Mouse (Mus musculus): Measurements from ENCODE around the gene Map2k2. TPM values are rescaled to one million over a fixed set of nuclear protein-coding genes. Genes with fewer than 3 reads are reported as not detected.

The Map2k2 gene
- polyA plus RNA-seq, 1 experiment from 2014 or later = 165 TPM

DNA sequence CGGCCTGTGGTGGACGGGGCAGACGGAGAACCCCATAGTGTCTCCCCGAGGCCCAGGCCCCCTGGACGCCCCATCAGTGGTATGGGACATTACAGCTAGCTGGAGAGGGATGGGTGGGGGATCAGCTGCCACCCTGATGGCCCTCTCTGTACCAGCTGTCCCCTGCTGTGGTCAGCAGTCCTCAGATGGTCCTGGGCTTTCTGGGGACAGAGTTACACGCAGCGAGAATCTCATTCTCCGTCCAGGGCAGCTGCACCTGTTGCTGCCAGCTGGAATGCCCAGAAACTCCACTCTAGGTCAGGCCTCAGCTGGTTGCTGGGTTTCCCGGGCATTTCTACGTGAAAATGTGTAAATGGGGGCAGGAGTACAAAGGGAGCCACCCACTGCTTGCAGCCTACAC, 13.9 kb downstream of the Map2k2 start:
- no peak overlapping the region for H3K27ac ChIP-seq
- H3K4me3 ChIP-seq = no peak overlapping the region
- no peaks in the 10 kb centered on the region for H3K9me3 ChIP-seq
- peaks cover 96% of the 10 kb centered on the region for H3K36me3 ChIP-seq
- H3K9ac ChIP-seq = no peak overlapping the region
- H3K27me3 ChIP-seq = no peaks in the 10 kb centered on the region
- H3K4me1 ChIP-seq = no peaks in the 10 kb centered on the region
- ATAC-seq (ENCODE audit: insufficient number of reproducible peaks, low FRiP score, low TSS enrichment, low read depth) = no peak
- H3K4me2 ChIP-seq = no peak overlapping the region
- WGBS = 89% methylated on average over 10 of the region's 10 CpGs

DNA sequence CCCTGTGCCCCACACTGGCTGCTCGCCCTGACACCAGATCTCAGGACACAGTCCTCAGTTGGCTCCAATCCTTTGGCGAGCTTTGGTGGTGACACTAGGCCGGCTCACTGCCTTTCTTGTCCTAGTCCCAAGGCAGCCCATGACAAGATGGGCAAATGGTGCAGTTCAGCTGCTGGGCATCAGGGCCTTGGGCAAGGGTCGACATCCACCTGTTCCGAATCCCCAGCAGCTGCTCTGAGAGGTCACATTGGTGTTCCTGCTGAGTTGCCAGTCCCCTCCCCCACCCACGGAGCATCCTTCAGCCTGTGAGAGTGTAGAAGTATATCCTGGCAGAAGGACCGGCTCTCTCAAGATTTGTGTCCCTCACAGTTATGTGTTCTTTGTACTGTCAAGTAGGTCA, 14.9 kb downstream of the Map2k2 start:
- Histone ChIP-seq H3K27me3 (no peaks in the 10 kb centered on the region), H3K4me2 (no peak overlapping the region), H3K9me3 (no peaks in the 10 kb centered on the region), H3K36me3 (peaks cover 89% of the 10 kb centered on the region), H3K4me3 (no peak overlapping the region), H3K27ac (no peak overlapping the region), H3K9ac (no peak overlapping the region), H3K4me1 (no peaks in the 10 kb centered on the region)
- WGBS = 84% methylated on average over 7 of the region's 7 CpGs
- ATAC-seq (ENCODE audit: insufficient number of reproducible peaks, low FRiP score, low TSS enrichment, low read depth) = no peak

DNA sequence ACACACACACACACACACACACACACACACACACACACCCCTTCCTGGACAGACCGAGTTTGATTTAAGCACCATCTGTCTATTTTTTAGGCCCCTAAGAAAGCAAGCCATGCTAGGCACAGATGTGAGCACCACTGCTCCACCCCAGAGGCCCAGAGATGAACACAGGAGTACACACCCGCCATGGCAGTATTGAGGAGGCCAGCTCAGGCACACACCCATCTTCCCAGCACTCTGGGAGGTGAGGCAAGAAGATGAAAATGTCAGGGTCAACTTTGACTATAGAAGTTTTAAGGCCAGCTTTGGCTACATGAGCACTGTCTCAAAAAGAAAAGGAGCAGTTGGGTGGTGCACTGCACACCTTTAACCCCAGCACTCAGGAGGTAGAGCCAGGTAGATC, 17.2 kb downstream of the Map2k2 start:
- no peak for ATAC-seq (ENCODE audit: insufficient number of reproducible peaks, low FRiP score, low TSS enrichment, low read depth)
- Histone ChIP-seq H3K4me1 (0 out of 2 replicates have a peak, but pooled peaks cover 4% of the 10 kb centered on the region), H3K4me3 (no peak overlapping the region), H3K9me3 (no peaks in the 10 kb centered on the region), H3K27ac (no peak overlapping the region), H3K9ac (no peak overlapping the region), H3K27me3 (no peaks in the 10 kb centered on the region), H3K4me2 (no peak overlapping the region), H3K36me3 (peaks cover 70% of the 10 kb centered on the region)
- 69% methylated on average over 2 of the region's 2 CpGs for WGBS

DNA sequence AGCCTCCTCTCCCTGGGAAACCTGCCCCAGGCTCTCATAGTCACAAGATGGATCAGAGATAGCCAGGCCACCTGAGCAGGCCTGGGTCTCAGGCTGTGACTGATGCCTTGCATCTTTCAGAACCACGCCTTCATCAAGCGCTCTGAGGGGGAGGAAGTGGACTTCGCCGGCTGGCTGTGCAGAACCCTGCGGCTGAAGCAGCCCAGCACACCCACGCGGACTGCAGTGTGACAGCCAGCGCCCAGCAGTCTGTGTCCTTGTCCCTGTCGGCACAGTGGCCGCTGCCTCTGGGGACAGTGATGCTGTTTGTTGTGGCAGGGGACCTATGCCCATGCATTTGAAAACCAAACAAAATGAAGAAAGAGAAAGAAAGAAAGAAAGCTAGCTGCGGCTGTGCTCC, 17.8 kb downstream of the Map2k2 start:
- no peaks in the 10 kb centered on the region for H3K9me3 ChIP-seq
- no peak overlapping the region for H3K9ac ChIP-seq
- H3K27ac ChIP-seq = no peak overlapping the region
- H3K4me3 ChIP-seq = no peak overlapping the region
- H3K36me3 ChIP-seq = peaks cover 65% of the 10 kb centered on the region
- WGBS = 85% methylated on average over 11 of the region's 11 CpGs
- ATAC-seq (ENCODE audit: insufficient number of reproducible peaks, low FRiP score, low TSS enrichment, low read depth) = no peak
- no peak overlapping the region for H3K4me2 ChIP-seq
- H3K27me3 ChIP-seq = no peaks in the 10 kb centered on the region; the same call in 1 of the 2 replicates
- peaks cover 11% of the 10 kb centered on the region for H3K4me1 ChIP-seq

DNA sequence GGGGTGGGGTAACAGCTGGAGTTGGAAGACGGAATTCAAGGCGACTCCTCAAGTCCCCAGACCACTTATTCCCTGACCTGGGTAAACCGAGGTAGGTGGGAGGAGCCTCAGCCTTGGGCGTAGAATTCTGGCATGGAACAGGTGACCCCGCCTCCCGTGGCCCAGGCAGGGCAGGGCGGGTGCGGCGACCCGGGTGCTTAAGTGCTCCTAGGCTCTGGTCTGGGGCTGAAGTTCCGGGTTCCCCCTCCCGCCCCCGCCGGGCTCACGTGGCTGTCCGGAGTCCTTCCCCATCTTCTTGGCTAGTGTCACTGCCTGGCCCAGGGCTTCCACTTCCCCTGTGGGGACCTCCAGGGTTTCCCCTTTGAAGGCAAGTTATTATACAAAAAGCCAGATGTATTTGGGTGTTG, 28.5 kb downstream of the Map2k2 start:
- no peaks in the 10 kb centered on the region for H3K9me3 ChIP-seq
- peaks cover 24% of the 10 kb centered on the region for H3K27me3 ChIP-seq
- H3K9ac ChIP-seq = no peak overlapping the region
- no peak overlapping the region for H3K4me3 ChIP-seq
- no peak for ATAC-seq (ENCODE audit: insufficient number of reproducible peaks, low FRiP score, low TSS enrichment, low read depth)
- 2% methylated on average over 16 of the region's 16 CpGs for WGBS
- H3K27ac ChIP-seq = no peak overlapping the region
- H3K4me1 ChIP-seq = peaks cover 45% of the 10 kb centered on the region
- H3K4me2 ChIP-seq = no peak overlapping the region; the same call in 1 of the 2 replicates
- H3K36me3 ChIP-seq = no peaks in the 10 kb centered on the region

DNA sequence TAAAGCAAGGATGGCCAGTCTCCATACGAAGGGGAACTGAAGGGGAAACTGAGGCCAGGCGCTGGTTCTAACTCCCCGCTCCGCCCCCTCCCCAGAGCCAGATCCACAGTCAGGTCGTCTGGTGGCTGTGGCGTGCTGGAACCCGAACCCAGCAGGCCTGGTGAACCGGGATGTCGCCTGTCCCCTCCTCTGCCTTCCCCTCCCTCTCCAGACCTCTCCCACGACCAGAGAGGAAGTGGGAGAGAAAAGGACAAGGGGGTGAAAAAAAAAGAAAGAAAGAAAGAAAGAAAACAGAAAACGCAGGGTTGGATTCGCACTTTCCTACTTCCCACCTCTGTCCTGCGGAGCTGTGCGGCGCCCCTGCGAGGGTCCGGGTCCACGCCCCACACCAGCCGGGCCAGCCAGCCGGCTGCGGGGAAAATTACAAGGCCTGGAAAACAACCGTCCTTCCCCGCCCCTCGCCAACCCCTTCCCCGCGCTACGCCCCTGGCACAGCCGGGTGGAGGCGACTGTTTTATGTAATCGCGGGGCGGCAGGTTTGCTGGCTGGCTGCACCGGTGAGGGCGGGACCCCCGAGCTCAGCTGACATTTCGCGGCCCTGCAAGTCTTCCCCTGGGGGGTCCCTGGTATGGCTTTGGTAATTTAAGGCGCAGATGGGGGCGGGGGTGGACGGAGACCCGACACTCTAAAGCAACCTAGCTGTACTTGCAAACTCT, 29.4 kb downstream of the Map2k2 start, which contains the start of gene Zbtb7a:
TSS of gene Zbtb7a (plus strand) at position 255 of the 716 bp plus-strand sequence.
- H3K27me3 ChIP-seq = peaks cover 24% of the 10 kb centered on the region
- H3K36me3 ChIP-seq = no peaks in the 10 kb centered on the region
- peak within 1 kb of the TSS; percentile 95 for H3K4me2 ChIP-seq
- ATAC-seq (ENCODE audit: insufficient number of reproducible peaks, low FRiP score, low TSS enrichment, low read depth) = no peak
- 4% methylated on average over 40 of the region's 41 CpGs for WGBS
- H3K4me3 ChIP-seq = peak within 1 kb of the TSS; percentile 94
- H3K27ac ChIP-seq = peak within 1 kb of the TSS; percentile 99
- peak within 1 kb of the TSS; percentile 91 for H3K9ac ChIP-seq
- no peaks in the 10 kb centered on the region for H3K9me3 ChIP-seq
- peaks cover 45% of the 10 kb centered on the region for H3K4me1 ChIP-seq

DNA sequence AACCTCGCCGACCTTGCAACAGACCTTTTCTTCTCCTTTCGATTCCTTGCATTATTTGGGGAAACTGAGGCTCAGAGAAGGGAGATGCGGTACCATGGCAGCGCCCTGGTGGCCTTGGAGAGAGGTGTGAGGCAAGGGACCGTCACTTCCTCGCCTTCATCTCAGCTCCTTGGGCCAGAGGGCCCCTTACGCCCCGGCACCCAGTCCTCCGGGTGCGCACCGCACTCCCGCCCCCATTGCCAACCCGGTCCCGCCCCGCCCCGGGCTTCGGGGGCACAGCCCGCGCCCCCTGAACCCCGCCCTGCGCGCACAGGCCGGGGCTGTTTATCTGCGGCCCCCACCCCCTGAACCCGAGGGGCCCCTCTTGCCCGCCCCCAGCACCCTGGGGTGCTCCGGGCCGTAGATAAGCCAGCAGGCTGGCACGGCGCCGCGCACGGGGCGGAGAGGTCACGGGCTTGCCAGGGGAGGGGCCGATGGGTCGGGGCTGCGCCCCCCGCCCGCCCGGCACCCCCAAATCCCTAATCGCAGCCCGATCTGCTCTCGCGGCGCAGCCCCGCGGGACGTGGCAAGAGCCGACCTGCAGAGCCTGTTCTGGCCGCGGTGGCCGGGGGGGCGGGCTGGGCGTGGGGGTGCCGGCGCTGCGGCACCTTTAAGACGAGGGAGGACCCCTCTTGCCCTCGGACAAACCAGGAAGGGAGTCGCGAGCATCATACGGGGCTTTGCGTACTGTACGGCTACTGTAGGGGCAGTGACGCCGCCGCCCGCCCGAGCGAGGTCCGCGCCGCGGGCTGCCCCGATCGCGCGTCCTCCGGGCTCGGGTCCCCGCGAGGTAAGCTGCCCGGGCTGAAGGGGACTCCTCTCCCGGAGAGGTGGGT, 30.4 kb downstream of the Map2k2 start:
- Histone ChIP-seq H3K4me3 (peak overlapping the region; percentile 94), H3K9ac (peak overlapping the region; percentile 91), H3K4me2 (peak overlapping the region; percentile 95), H3K4me1 (peaks cover 53% of the 10 kb centered on the region), H3K27me3 (peaks cover 24% of the 10 kb centered on the region), H3K9me3 (no peaks in the 10 kb centered on the region), H3K36me3 (no peaks in the 10 kb centered on the region), H3K27ac (peak overlapping the region; percentile 99)
- under 1% methylated on average over 81 of the region's 86 CpGs for WGBS
- no peak for ATAC-seq (ENCODE audit: insufficient number of reproducible peaks, low FRiP score, low TSS enrichment, low read depth)

DNA sequence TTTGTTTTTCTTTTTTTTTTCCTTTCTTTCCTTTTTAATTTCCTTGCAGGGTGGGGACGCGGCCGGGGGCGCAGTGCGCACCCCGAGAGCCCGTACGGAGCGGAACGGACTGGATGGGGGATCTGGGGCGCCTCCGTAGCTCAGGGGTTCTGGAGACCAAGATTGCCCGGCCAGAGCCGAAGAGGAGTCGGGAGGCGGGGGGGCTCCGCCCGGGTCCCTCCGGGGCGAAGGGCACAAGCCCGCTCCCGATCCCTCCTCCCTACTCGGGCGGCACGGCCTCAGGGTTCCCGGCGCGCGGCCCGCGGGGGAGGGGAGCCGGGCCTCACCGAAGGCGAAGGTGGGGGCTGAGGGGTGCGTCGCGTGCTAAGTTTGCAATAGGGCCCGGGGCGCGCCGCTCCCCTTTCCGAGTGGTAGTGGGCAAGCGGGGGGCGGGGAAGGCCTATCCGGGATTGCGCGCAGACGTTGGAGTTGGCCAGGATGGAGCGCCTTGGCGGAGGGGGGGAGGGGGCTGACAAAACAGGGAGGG, 31.1 kb downstream of the Map2k2 start:
- H3K27me3 ChIP-seq = peaks cover 24% of the 10 kb centered on the region
- peak overlapping the region; percentile 94 for H3K4me3 ChIP-seq
- H3K4me1 ChIP-seq = peaks cover 60% of the 10 kb centered on the region
- peak overlapping the region; percentile 91 for H3K9ac ChIP-seq
- peak overlapping the region; percentile 95 for H3K4me2 ChIP-seq
- 0 out of 2 replicates have a peak, but pooled peaks cover under 1% of the 10 kb centered on the region for H3K36me3 ChIP-seq
- under 1% methylated on average over 38 of the region's 50 CpGs for WGBS
- peak; percentile 49; the same call in 1 of the 2 replicates for ATAC-seq (ENCODE audit: insufficient number of reproducible peaks, low FRiP score, low TSS enrichment, low read depth)
- peak overlapping the region; percentile 99 for H3K27ac ChIP-seq
- no peaks in the 10 kb centered on the region for H3K9me3 ChIP-seq

DNA sequence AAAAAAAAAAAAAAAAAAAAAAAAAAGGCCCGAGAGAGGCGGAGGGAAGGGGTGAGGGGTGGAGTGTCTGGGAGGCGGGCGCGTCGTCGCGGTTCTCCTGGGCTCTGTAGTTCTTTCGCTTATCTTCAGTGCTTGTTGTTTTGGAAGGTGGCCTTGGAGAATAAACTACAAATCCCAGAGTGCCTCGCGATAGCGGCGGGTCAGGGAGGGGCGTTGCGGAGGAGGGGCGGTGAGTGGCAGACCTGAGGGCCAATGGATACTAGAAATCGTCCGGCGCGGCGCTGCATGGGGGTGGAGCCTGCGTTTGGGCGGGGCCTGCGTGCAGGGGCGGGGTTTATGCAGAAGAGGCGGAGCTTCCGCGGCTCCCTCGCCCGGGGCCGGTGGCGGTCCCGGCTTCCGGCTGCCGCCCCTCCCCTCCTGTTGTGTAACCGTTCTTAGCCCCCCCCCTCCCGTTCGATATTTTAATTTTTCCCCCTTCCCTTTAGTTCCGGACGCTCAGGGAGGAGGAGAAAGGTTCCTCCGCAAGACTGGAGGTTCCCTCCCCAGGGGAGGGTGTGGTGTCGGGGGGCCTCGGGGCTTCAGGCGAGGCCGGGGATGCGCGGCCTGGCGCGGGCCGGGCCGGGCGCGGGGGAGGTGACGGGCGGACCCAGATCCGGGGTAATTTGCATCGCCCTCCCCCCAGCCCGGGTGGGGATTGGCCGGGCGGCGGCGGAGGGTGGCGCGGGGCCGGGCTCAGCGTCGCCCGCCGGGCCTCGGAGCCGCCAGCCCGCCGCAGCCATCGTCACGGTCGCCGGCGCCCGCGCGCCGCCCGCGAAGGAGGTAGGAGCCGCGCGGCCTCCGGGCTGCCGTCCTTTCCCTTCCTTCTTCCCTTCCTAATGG, 31.8 kb downstream of the Map2k2 start:
- Histone ChIP-seq H3K9ac (peak overlapping the region; percentile 91), H3K27ac (peak overlapping the region; percentile 99), H3K27me3 (peaks cover 24% of the 10 kb centered on the region), H3K4me2 (peak overlapping the region; percentile 89), H3K4me3 (peak overlapping the region; percentile 94), H3K9me3 (no peaks in the 10 kb centered on the region), H3K36me3 (0 out of 2 replicates have a peak, but pooled peaks cover 2% of the 10 kb centered on the region), H3K4me1 (peaks cover 67% of the 10 kb centered on the region)
- under 1% methylated on average over 49 of the region's 89 CpGs for WGBS
- ATAC-seq (ENCODE audit: insufficient number of reproducible peaks, low FRiP score, low TSS enrichment, low read depth) = peak; percentile 93

DNA sequence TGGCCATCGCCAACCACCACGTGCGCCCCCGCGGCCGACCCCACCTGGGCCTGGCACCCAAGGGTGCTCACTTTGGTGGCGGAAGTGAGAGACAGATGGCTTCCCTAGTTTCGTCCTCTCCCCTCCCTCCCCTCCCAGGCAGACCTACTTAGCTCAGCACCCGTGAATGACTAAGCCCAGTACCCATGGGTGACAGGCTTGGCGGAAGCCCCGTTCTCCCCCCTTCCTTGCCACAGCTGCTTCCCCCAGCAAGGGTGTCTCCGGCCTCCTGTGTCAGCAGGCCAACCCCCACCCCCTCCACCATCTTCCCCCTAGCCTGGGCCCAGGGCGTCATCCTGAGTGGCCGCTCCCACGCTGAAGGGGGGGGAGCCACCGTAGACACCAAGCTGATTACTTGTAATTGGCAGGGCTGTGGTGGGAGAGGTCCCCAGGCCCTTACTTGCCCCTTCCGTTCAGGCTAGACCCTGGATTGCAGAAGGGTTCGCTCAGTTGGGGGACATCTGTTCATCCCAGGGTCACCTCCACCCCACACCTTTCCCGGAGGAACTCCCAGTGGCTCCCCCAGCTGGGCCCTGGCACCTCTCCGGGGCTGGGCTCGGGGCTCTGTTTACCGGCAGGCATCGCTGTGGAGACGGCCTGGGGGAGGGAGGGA, 32.5 kb downstream of the Map2k2 start:
- H3K9me3 ChIP-seq = no peaks in the 10 kb centered on the region
- peak overlapping the region; percentile 82 for H3K9ac ChIP-seq
- H3K27ac ChIP-seq = peak overlapping the region; percentile 87
- WGBS = 2% methylated on average over 21 of the region's 24 CpGs
- ATAC-seq (ENCODE audit: insufficient number of reproducible peaks, low FRiP score, low TSS enrichment, low read depth) = no peak
- H3K27me3 ChIP-seq = peaks cover 19% of the 10 kb centered on the region
- H3K4me1 ChIP-seq = peaks cover 74% of the 10 kb centered on the region
- peak overlapping the region; percentile 94 for H3K4me3 ChIP-seq
- H3K4me2 ChIP-seq = peak overlapping the region; percentile 89
- 0 out of 2 replicates have a peak, but pooled peaks cover 2% of the 10 kb centered on the region for H3K36me3 ChIP-seq
